Mouse (Mus musculus): ENCODE data around the gene Lsm4.

Lsm4 gene

GRCm38 (mm10) chr8:70649324-70649723 is 23.7 kb upstream of the Lsm4 start:
- peak; percentile 87 for DNase-seq (ENCODE audit: low read depth, low spot score)

GRCm38 (mm10) chr8:70650351-70650750 is 22.7 kb upstream of the Lsm4 start:
- DNase-seq (ENCODE audit: low read depth, low spot score): no peak

- DNase-seq (ENCODE audit: low read depth, low spot score): peak; percentile 48
Measured at GRCm38 (mm10) chr8:70653226-70653625, 19.8 kb upstream of the Lsm4 start.

GRCm38 (mm10) chr8:70654121-70654520 is 18.9 kb upstream of the Lsm4 start:
- no peak for DNase-seq (ENCODE audit: low read depth, low spot score)

GRCm38 (mm10) chr8:70655469-70655868 is 17.6 kb upstream of the Lsm4 start:
- DNase-seq (ENCODE audit: low read depth, low spot score): no peak

- DNase-seq (ENCODE audit: low read depth, low spot score): no peak
Measured at GRCm38 (mm10) chr8:70656193-70656790, 16.8 kb upstream of the Lsm4 start.

GRCm38 (mm10) chr8:70657214-70657613 is 15.8 kb upstream of the Lsm4 start:
- no peak for DNase-seq (ENCODE audit: low read depth, low spot score)

- no peak for DNase-seq (ENCODE audit: low read depth, low spot score)
Measured at GRCm38 (mm10) chr8:70657739-70658138, 15.3 kb upstream of the Lsm4 start.

- DNase-seq (ENCODE audit: low read depth, low spot score): no peak
Measured at GRCm38 (mm10) chr8:70658897-70659603, 14.0 kb upstream of the Lsm4 start.

- DNase-seq (ENCODE audit: low read depth, low spot score): peak; percentile 77
Measured at GRCm38 (mm10) chr8:70659604-70660272, 13.3 kb upstream of the Lsm4 start.

GRCm38 (mm10) chr8:70660273-70660725 is 12.7 kb upstream of the Lsm4 start, which contains the start of gene Pgpep1:
Gene Pgpep1 (minus strand): TSS chr8:70660388.
- no peak for DNase-seq (ENCODE audit: low read depth, low spot score)

- DNase-seq (ENCODE audit: low read depth, low spot score): no peak
Measured at GRCm38 (mm10) chr8:70663691-70664090, 9.4 kb upstream of the Lsm4 start.

- no peak for DNase-seq (ENCODE audit: low read depth, low spot score)
Measured at GRCm38 (mm10) chr8:70664631-70665030, 8.4 kb upstream of the Lsm4 start.

GRCm38 (mm10) chr8:70665599-70665998 is 7.4 kb upstream of the Lsm4 start:
- DNase-seq (ENCODE audit: low read depth, low spot score): no peak

GRCm38 (mm10) chr8:70667071-70667470 is 6.0 kb upstream of the Lsm4 start:
- DNase-seq (ENCODE audit: low read depth, low spot score): peak; percentile 73

- no peak for DNase-seq (ENCODE audit: low read depth, low spot score)
Measured at GRCm38 (mm10) chr8:70671615-70672324, 1.3 kb upstream of the Lsm4 start.

GRCm38 (mm10) chr8:70672325-70673078 is 546 bp upstream of the Lsm4 start:
- DNase-seq (ENCODE audit: low read depth, low spot score): no peak

- no peak for DNase-seq (ENCODE audit: low read depth, low spot score)
Measured at GRCm38 (mm10) chr8:70674109-70674508, 1.1 kb downstream of the Lsm4 start.

- DNase-seq (ENCODE audit: low read depth, low spot score): no peak
Measured at GRCm38 (mm10) chr8:70674716-70675115, 1.7 kb downstream of the Lsm4 start.

- DNase-seq (ENCODE audit: low read depth, low spot score): no peak
Measured at GRCm38 (mm10) chr8:70675336-70675735, 2.3 kb downstream of the Lsm4 start.

GRCm38 (mm10) chr8:70677451-70678080 is 4.5 kb downstream of the Lsm4 start:
- no peak for DNase-seq (ENCODE audit: low read depth, low spot score)
